Mouse (Mus musculus): ENCODE data around the gene Nxph1.
A peak's percentile ranks its signal among the peaks of the same experiment; 100 is the strongest.

Nxph1 gene

GRCm38 (mm10) chr6:8936168-8936567 is 12.1 kb upstream of the Nxph1 start:
- H3K4me1 ChIP-seq (replicated peaks; ENCODE audit: low read depth, low read length), result no peaks in the 10 kb centered on the region
- peaks cover 6% of the 10 kb centered on the region for H3K9me3 ChIP-seq (ENCODE audit: low read length)
- H3K4me3 ChIP-seq (replicated peaks; ENCODE audit: low read length), result no peak overlapping the region
- no peaks in the 10 kb centered on the region for H3K27me3 ChIP-seq (ENCODE audit: insufficient read depth, low read length)
- H3K36me3 ChIP-seq (ENCODE audit: insufficient read depth, low read length), result no peaks in the 10 kb centered on the region
- no peak for TF ChIP-seq POU5F1 (IDR thresholded peaks at IDR 0.05; ENCODE audit: borderline replicate concordance, low read length)
- no peak for TF ChIP-seq NANOG (IDR thresholded peaks at IDR 0.05; ENCODE audit: borderline replicate concordance, low read length)

DNA sequence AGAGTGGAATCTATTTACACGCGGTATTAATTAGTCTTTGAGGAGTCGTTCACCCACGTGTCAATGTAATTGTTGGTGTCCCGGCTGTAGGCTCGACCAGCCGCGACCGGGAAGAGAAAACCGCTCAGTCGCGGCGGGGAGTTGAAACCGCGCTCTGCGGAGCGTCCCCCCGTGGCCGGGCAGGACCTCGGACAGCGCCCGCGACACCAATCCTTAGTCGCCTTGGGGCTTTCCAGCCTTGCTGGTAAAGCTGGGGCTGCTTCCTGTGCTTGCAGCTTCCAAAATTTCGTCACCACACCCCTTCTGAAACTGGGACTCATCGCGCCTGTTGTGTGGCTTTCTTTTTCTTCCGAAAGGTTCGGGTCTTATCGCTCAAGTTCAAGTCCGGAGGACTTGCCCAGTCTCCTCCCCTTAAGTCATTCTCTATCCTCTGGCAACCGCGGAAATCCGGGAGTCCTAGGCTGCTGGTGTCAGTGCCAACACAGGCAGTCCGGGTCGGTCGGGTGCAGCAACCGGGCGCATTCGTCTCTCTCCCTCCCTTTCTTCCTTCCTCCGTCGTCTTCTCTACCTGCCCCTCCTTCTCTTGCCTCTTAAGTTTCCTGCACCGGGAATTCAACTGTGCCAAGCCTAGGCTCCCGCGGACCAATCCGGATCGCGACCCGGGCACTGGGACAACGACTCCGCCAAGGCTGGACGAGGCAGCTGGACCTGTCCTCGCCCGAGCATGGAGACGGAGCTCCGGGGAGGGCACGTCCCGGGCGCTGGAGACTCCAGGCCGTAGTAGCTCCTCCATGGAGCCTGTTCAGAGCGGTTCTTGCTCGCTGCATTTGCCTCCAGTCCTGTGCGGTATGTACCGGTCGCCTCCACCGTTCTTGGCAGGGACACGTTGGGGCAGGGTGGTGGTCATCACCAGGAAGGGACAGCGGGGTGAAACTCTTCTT is 510 bp downstream of the Nxph1 start:
- Histone ChIP-seq H3K27me3 (ENCODE audit: insufficient read depth, low read length) (peaks cover 57% of the 10 kb centered on the region), H3K9me3 (ENCODE audit: low read length) (no peaks in the 10 kb centered on the region), H3K4me1 (replicated peaks; ENCODE audit: low read depth, low read length) (peaks cover 40% of the 10 kb centered on the region), H3K4me3 (replicated peaks; ENCODE audit: low read length) (peak overlapping the region; percentile 77), H3K36me3 (ENCODE audit: insufficient read depth, low read length) (no peaks in the 10 kb centered on the region)
- TF ChIP-seq POU5F1 (IDR thresholded peaks at IDR 0.05; ENCODE audit: borderline replicate concordance, low read length) (no peak), NANOG (IDR thresholded peaks at IDR 0.05; ENCODE audit: borderline replicate concordance, low read length) (no peak), CTCF (conservative IDR thresholded peaks at IDR 0.05; ENCODE audit: low read length) (no peak)

DNA sequence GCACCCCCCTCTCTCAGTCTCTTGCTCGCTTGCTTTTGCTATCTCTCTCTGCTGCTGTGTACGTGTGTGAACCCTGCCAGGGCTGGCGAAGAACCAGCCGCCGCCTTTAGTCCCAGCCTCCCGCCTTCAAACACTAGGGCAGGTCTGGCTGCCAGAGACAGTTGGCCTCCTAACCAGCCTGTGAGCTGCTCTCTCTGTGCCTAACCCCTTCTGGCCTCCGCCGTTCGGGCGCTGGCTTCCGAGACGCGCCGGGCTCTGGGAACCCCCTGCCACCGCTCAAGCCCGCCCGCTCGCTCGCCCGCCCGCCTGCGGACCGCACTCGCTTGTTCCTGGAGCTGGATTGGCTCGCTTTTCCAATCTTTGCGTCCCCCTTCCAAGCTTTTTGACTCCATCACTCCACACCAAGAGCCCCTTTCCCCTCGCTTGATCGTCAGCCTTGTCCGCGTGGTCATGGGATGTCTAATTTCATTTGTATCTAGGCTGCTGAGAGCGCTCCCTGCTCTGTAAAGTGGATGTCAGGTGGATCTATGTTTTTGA is 1.5 kb downstream of the Nxph1 start:
- peaks cover 64% of the 10 kb centered on the region for H3K27me3 ChIP-seq (ENCODE audit: insufficient read depth, low read length)
- TF ChIP-seq POU5F1 (IDR thresholded peaks at IDR 0.05; ENCODE audit: borderline replicate concordance, low read length) (no peak), NANOG (IDR thresholded peaks at IDR 0.05; ENCODE audit: borderline replicate concordance, low read length) (no peak), CTCF (conservative IDR thresholded peaks at IDR 0.05; ENCODE audit: low read length) (no peak)
- peak overlapping the region; percentile 77 for H3K4me3 ChIP-seq (replicated peaks; ENCODE audit: low read length)

GRCm38 (mm10) chr6:8950611-8951325 is 2.5 kb downstream of the Nxph1 start:
- Histone ChIP-seq H3K27me3 (ENCODE audit: insufficient read depth, low read length) (peaks cover 72% of the 10 kb centered on the region), H3K9me3 (ENCODE audit: low read length) (no peaks in the 10 kb centered on the region), H3K4me1 (replicated peaks; ENCODE audit: low read depth, low read length) (peaks cover 49% of the 10 kb centered on the region), H3K36me3 (ENCODE audit: insufficient read depth, low read length) (no peaks in the 10 kb centered on the region), H3K4me3 (replicated peaks; ENCODE audit: low read length) (peak overlapping the region; percentile 77)
- TF ChIP-seq CTCF (conservative IDR thresholded peaks at IDR 0.05; ENCODE audit: low read length), result no peak

More for the DNA sequence above, 1.5 kb downstream of the Nxph1 start:
- H3K9me3 ChIP-seq (ENCODE audit: low read length), result no peaks in the 10 kb centered on the region
- no peaks in the 10 kb centered on the region for H3K36me3 ChIP-seq (ENCODE audit: insufficient read depth, low read length)
- H3K4me1 ChIP-seq (replicated peaks; ENCODE audit: low read depth, low read length), result peaks cover 41% of the 10 kb centered on the region

- peaks cover 78% of the 10 kb centered on the region for H3K27me3 ChIP-seq (ENCODE audit: insufficient read depth, low read length)
- peak; percentile 78 for TF ChIP-seq CTCF (conservative IDR thresholded peaks at IDR 0.05; ENCODE audit: low read length)
- TF ChIP-seq NANOG (IDR thresholded peaks at IDR 0.05; ENCODE audit: borderline replicate concordance, low read length), result no peak
- H3K4me3 ChIP-seq (replicated peaks; ENCODE audit: low read length), result peak overlapping the region; percentile 77
- no peaks in the 10 kb centered on the region for H3K36me3 ChIP-seq (ENCODE audit: insufficient read depth, low read length)
- peaks cover 54% of the 10 kb centered on the region for H3K4me1 ChIP-seq (replicated peaks; ENCODE audit: low read depth, low read length)
- no peaks in the 10 kb centered on the region for H3K9me3 ChIP-seq (ENCODE audit: low read length)
Measured at GRCm38 (mm10) chr6:8951326-8951695, 3.1 kb downstream of the Nxph1 start.

DNA sequence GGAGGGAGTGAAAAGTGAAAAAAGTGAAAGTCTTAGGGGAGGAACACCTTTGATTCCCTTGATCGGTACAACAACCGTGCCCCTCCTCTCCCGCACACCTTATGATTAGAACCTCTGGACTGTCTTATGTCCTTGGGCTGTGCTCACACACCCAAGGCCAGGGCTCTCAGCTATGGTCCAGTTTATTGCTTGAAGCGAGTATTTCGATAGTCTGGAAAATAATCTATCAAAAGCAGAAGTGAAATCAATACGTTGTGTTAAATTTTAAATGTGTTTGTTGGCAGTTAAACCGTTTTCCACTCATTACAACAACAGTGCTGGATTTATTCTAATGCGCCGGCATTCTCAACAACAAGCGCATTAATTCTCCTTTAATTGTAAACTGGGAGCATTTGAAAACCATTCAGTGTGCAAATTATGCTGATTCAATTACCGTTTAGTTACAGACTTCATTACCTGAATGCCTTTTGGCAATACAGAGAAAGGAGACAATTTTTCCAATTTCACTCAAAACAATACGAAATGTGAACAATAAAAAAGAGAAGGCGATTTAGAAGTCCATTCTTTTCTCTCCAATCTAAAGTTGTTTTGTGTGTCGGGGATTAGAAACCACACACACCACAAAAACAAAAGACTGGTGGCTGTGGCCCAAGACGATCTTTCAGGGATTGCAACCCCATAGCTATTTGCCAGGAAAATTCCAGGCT is 3.8 kb downstream of the Nxph1 start:
- 0 out of 2 replicates have a peak overlapping the region, but pooled peaks have one; percentile 77 for H3K4me3 ChIP-seq (replicated peaks; ENCODE audit: low read length)
- peaks cover 59% of the 10 kb centered on the region for H3K4me1 ChIP-seq (replicated peaks; ENCODE audit: low read depth, low read length)
- no peaks in the 10 kb centered on the region for H3K9me3 ChIP-seq (ENCODE audit: low read length)
- no peaks in the 10 kb centered on the region for H3K36me3 ChIP-seq (ENCODE audit: insufficient read depth, low read length)
- TF ChIP-seq NANOG (IDR thresholded peaks at IDR 0.05; ENCODE audit: borderline replicate concordance, low read length) (no peak), POU5F1 (IDR thresholded peaks at IDR 0.05; ENCODE audit: borderline replicate concordance, low read length) (no peak), CTCF (conservative IDR thresholded peaks at IDR 0.05; ENCODE audit: low read length) (no peak)
- peaks cover 76% of the 10 kb centered on the region for H3K27me3 ChIP-seq (ENCODE audit: insufficient read depth, low read length)

DNA sequence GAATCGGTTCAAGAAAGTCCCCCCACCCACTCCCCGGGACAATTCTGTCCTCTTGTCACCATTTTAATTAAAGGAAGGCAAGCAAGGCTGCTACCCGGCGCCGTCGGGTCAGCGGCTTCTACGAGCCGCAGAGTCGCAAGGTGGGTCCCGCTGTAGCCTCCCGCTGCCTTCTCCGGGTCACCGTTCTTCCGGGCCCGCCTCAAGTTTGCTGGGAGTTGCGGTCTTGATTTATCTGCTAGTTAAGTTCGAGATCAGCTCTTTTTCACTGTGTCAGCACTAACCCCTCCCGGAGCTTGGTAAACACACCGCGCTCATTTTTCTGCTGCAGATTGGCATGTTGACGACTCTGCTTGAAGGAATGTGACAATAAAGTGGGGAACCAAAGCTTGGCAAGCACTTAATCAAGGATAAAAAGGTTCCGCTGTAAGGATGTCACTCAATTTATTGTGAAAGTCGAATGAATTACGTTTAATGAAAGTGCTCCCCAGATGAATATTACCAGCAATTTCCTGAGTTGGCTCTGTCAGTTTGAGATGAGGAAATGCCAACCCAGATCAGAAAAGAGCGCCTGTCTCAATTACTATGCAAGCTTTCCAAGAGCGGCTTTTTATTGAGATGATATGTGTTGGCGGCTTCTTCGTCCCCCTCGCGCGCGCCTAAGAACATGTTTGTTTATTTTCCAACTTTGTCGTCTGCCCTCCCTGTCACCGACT is 7.7 kb downstream of the Nxph1 start:
- Histone ChIP-seq H3K9me3 (ENCODE audit: low read length) (no peaks in the 10 kb centered on the region), H3K4me1 (replicated peaks; ENCODE audit: low read depth, low read length) (peaks cover 41% of the 10 kb centered on the region), H3K4me3 (replicated peaks; ENCODE audit: low read length) (peak overlapping the region; percentile 70), H3K36me3 (ENCODE audit: insufficient read depth, low read length) (no peaks in the 10 kb centered on the region), H3K27me3 (ENCODE audit: insufficient read depth, low read length) (peaks cover 44% of the 10 kb centered on the region)
- TF ChIP-seq POU5F1 (IDR thresholded peaks at IDR 0.05; ENCODE audit: borderline replicate concordance, low read length) (no peak), CTCF (conservative IDR thresholded peaks at IDR 0.05; ENCODE audit: low read length) (no peak), NANOG (IDR thresholded peaks at IDR 0.05; ENCODE audit: borderline replicate concordance, low read length) (no peak)
